Mouse (Mus musculus): ENCODE measurements around the gene Xirp1. TPM values are rescaled to one million over a fixed set of nuclear protein-coding genes. Genes with fewer than 3 reads are reported as not detected.
A peak's percentile ranks its signal among the peaks of the same experiment; 100 is the strongest.

Gene Xirp1
- total and polyA plus RNA-seq, 2 experiments: 0.09 to 0.11 TPM

DNA sequence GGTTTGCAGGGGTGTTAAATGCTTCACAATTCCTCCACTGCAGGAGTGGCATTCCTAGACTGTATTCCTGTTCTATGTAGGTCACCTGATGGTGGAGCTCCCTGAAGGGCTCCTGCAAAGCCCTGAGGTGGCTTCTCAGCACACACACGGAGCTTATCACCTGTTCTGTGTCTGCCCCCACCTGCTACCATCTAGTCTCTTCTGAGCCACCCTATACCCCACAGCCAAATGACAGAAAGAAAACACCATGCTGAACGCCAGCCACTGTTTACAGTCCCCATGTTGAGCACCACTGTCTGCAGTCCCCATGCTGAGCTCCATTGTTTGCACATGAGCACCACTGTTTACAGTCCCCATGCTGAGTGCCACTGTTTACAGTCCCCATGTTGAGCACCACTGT, 43.6 kb downstream of the Xirp1 start:
- no peak for TF ChIP-seq POLR2A (IDR thresholded peaks at IDR 0.05; ENCODE audit: extremely low read depth, insufficient read depth, low read length)
- TF ChIP-seq CTCF (IDR thresholded peaks at IDR 0.05; ENCODE audit: low read depth, low read length): no peak
- no peak overlapping the region for H3K4me3 ChIP-seq (ENCODE audit: insufficient read depth, low read depth, low read length)
- 23% methylated on average over 2 of the region's 2 CpGs for WGBS
- no peaks in the 10 kb centered on the region for H3K27me3 ChIP-seq (ENCODE audit: control insufficient read depth, insufficient read depth, low read length)
- no peak overlapping the region for H3K9ac ChIP-seq (ENCODE audit: low read depth, low read length)
- H3K4me1 ChIP-seq (ENCODE audit: control insufficient read depth, insufficient read depth, low read length): peaks cover 39% of the 10 kb centered on the region
- peaks cover 60% of the 10 kb centered on the region for H3K79me2 ChIP-seq (ENCODE audit: control insufficient read depth, insufficient read depth, low read length)
- H3K36me3 ChIP-seq (ENCODE audit: control insufficient read depth, insufficient read depth, low read length): peaks cover 7% of the 10 kb centered on the region; the same call in 1 of the 2 replicates
- DNase-seq (ENCODE audit: extremely low read depth, low read depth, low spot score): peak; percentile 67
- H3K27ac ChIP-seq (replicated peaks; ENCODE audit: insufficient read depth, low read depth, low read length): peak overlapping the region; percentile 0; the same call in 1 of the 2 replicates

DNA sequence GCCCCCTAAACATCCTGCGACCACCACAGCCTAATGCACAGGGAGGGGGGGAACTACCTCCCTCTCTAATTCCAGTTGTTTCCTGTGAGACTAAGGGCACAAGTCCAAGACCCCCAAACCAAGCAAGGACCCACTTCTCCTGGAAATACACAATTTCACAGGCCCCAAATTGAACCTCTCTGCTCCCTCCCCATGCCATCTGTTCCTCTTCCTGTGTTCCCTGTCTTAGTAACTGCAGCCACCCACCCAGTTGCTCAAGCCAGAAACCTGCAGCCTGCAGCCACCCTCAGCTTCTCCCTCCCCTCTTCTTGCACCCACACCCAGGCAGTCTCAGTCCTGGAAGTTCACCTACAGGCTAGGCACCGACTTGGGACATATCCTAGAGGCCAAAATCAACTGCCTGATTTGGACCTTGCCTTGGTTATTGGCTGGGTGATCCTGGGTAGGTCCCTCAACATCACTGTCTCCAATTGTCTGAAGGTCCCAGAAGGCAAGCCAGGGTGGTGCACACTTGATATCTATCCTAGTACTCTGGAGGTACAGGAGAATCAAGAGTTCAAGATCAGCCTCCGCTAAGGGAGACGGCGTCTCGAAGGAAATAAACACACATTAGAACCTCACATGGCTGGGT, 44.5 kb downstream of the Xirp1 start:
- peak; percentile 56 for DNase-seq (ENCODE audit: extremely low read depth, low read depth, low spot score)
- peaks cover 60% of the 10 kb centered on the region for H3K79me2 ChIP-seq (ENCODE audit: control insufficient read depth, insufficient read depth, low read length)
- peaks cover 33% of the 10 kb centered on the region for H3K4me1 ChIP-seq (ENCODE audit: control insufficient read depth, insufficient read depth, low read length)
- H3K4me3 ChIP-seq (ENCODE audit: insufficient read depth, low read depth, low read length): no peak overlapping the region
- WGBS: 67% methylated on average over 6 of the region's 6 CpGs
- H3K36me3 ChIP-seq (ENCODE audit: control insufficient read depth, insufficient read depth, low read length): peaks cover 14% of the 10 kb centered on the region
- TF ChIP-seq CTCF (IDR thresholded peaks at IDR 0.05; ENCODE audit: low read depth, low read length) (no peak), POLR2A (IDR thresholded peaks at IDR 0.05; ENCODE audit: extremely low read depth, insufficient read depth, low read length) (no peak)
- peak overlapping the region; percentile 21; the same call in 1 of the 2 replicates for H3K9ac ChIP-seq (ENCODE audit: low read depth, low read length)
- H3K27ac ChIP-seq (replicated peaks; ENCODE audit: insufficient read depth, low read depth, low read length): 0 out of 2 replicates have a peak overlapping the region, but pooled peaks have one; percentile 6
- no peaks in the 10 kb centered on the region for H3K27me3 ChIP-seq (ENCODE audit: control insufficient read depth, insufficient read depth, low read length)

DNA sequence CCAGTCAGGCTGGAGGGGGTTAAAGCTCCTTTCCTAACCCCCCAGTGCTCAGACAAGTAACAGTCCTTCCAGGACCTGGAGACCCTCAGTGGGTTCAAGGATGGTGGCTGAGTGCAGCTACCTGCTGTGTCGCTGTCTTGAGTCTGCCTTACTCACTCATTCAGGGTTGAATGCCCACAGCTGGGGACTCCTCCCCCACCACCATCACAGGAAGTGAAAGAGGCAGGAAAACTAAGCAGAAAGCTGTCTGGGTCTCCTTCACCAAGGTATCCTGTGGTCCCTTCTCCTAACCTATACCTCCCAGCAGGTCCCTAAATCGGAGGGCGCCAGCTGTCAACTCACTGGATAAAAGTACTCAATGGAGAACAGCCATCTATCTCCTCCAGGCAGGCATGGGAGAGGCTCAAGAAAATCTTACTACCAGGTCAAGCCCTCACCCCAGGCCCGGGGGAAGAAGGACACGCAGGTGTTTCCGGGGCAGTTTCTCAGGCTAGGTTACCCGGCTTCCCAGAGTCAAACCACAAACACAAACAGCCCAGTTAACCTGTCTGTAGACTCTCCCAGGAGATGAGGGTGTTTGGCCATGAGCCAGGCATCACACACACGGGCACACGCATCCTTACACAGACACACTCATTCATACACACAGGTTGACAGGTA, 45.1 kb downstream of the Xirp1 start:
- Histone ChIP-seq H3K36me3 (ENCODE audit: control insufficient read depth, insufficient read depth, low read length) (peaks cover 16% of the 10 kb centered on the region), H3K27ac (replicated peaks; ENCODE audit: insufficient read depth, low read depth, low read length) (no peak overlapping the region), H3K27me3 (ENCODE audit: control insufficient read depth, insufficient read depth, low read length) (no peaks in the 10 kb centered on the region), H3K9ac (ENCODE audit: low read depth, low read length) (no peak overlapping the region), H3K4me3 (ENCODE audit: insufficient read depth, low read depth, low read length) (no peak overlapping the region), H3K4me1 (ENCODE audit: control insufficient read depth, insufficient read depth, low read length) (peaks cover 33% of the 10 kb centered on the region), H3K79me2 (ENCODE audit: control insufficient read depth, insufficient read depth, low read length) (peaks cover 57% of the 10 kb centered on the region)
- no peak for TF ChIP-seq CTCF (IDR thresholded peaks at IDR 0.05; ENCODE audit: low read depth, low read length)
- TF ChIP-seq POLR2A (IDR thresholded peaks at IDR 0.05; ENCODE audit: extremely low read depth, insufficient read depth, low read length): no peak
- no peak for DNase-seq (ENCODE audit: extremely low read depth, low read depth, low spot score)
- 55% methylated on average over 9 of the region's 9 CpGs for WGBS

DNA sequence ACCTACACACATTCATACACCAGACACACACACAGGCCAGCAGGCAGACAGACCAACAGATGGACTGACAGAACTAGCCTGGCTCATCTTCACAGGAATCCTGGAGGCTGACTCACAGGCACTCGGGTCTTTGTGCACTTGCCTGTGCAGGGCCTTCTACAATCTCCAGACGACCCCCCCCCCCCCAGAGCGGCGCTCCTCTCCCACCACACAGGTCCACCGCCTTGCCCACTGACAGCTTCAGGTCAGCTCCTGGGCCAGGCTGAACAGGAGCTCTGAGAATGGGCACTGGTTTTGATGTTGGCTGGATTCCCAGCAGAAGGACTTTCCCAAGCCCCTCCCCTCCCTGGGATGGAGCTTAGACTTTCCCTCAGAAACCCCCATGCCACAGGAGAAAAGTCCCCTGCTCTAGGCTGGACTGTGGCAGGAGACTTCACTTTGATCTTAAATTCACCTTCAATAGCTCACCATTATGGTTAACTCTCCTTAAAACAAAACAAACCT, 45.8 kb downstream of the Xirp1 start:
- Histone ChIP-seq H3K79me2 (ENCODE audit: control insufficient read depth, insufficient read depth, low read length) (peaks cover 50% of the 10 kb centered on the region), H3K36me3 (ENCODE audit: control insufficient read depth, insufficient read depth, low read length) (peaks cover 16% of the 10 kb centered on the region), H3K4me3 (ENCODE audit: insufficient read depth, low read depth, low read length) (no peak overlapping the region), H3K27ac (replicated peaks; ENCODE audit: insufficient read depth, low read depth, low read length) (peak overlapping the region; percentile 32; the same call in 1 of the 2 replicates), H3K4me1 (ENCODE audit: control insufficient read depth, insufficient read depth, low read length) (peaks cover 33% of the 10 kb centered on the region), H3K9ac (ENCODE audit: low read depth, low read length) (no peak overlapping the region), H3K27me3 (ENCODE audit: control insufficient read depth, insufficient read depth, low read length) (no peaks in the 10 kb centered on the region)
- TF ChIP-seq CTCF (IDR thresholded peaks at IDR 0.05; ENCODE audit: low read depth, low read length) (no peak), POLR2A (IDR thresholded peaks at IDR 0.05; ENCODE audit: extremely low read depth, insufficient read depth, low read length) (no peak)
- WGBS: 23% methylated on average over 5 of the region's 5 CpGs
- DNase-seq (ENCODE audit: extremely low read depth, low read depth, low spot score): peak; percentile 46

DNA sequence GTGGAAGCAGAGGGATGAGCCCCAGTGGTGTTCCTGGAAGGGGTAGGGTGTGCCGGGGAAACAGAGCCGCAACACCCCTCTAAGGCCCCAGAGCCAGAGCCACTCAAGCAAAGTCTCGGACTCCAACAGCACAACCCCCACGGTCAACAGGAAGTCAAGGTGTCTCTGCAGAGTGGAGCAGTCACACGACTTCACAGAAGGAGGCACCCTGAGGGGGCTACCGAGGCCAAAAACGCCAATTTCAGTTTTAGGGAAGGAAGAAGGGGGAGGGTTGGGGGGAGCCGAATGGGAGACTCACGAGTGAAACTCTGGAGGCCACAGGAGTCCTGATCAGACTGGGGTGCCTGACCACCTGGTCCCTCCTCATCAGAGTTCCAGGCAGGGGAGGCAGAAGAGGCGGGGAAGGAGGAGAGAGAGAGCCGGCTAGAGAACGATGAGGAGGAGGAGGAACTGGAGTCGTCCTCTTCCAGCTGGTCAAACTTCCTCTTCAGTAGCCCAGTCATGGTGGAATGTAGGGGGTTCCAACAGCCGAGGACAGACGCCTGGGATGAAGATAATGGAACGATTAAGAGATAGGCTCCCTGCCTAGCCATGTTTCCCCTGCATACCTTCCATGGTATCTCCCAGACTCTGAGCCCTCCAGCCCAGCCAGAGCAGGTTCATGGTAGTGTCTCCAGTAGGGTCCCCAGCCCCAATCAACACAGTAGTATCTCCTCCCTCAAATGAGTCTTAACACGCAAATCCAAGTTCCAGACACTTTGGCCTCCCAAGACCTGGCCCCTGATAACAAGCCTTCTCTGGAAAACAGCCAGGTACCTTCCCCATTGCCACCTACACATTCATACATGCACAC, 46.5 kb downstream of the Xirp1 start:
- TF ChIP-seq POLR2A (IDR thresholded peaks at IDR 0.05; ENCODE audit: extremely low read depth, insufficient read depth, low read length): no peak
- no peak for TF ChIP-seq CTCF (IDR thresholded peaks at IDR 0.05; ENCODE audit: low read depth, low read length)
- Histone ChIP-seq H3K9ac (ENCODE audit: low read depth, low read length) (no peak overlapping the region; the same call in 1 of the 2 replicates), H3K4me3 (ENCODE audit: insufficient read depth, low read depth, low read length) (no peak overlapping the region), H3K79me2 (ENCODE audit: control insufficient read depth, insufficient read depth, low read length) (peaks cover 46% of the 10 kb centered on the region), H3K27me3 (ENCODE audit: control insufficient read depth, insufficient read depth, low read length) (no peaks in the 10 kb centered on the region), H3K36me3 (ENCODE audit: control insufficient read depth, insufficient read depth, low read length) (peaks cover 21% of the 10 kb centered on the region), H3K27ac (replicated peaks; ENCODE audit: insufficient read depth, low read depth, low read length) (peak overlapping the region; percentile 32; the same call in 1 of the 2 replicates), H3K4me1 (ENCODE audit: control insufficient read depth, insufficient read depth, low read length) (peaks cover 36% of the 10 kb centered on the region)
- WGBS: 62% methylated on average over 17 of the region's 17 CpGs
- no peak for DNase-seq (ENCODE audit: extremely low read depth, low read depth, low spot score)
